Mouse (Mus musculus) liver, embryonic 16.5 days (tissue): ENCODE data around the gene Ufd1. TPM values are rescaled to one million over a fixed set of nuclear protein-coding genes. Genes with fewer than 3 reads are reported as not detected.

ENCODE experiments used
- ATAC-seq: fragments of 200-750 bp; cut with Nextera tagmentation; 2 replicates; pipeline ENCODE4 v1.8.0; 2017; ENCODE audit warnings: low read depth, mild to moderate bottlenecking, moderate number of reproducible peaks, moderate library complexity
- H3K27ac ChIP-seq: fragments of 300-500 bp; sonication (generic); 2 replicates; pipeline ENCODE4 v1.5.1; 2014; ENCODE audit warnings: mild to moderate bottlenecking, low read length
- H3K27me3 ChIP-seq: fragments of 300-500 bp; sonication (generic); 2 replicates; pipeline ENCODE4 v1.6.1; 2014; ENCODE audit warnings: low read depth, low read length, mixed read lengths; ENCODE audit not compliant: control insufficient read depth, insufficient read depth
- H3K36me3 ChIP-seq: fragments of 300-500 bp; sonication (generic); 2 replicates; pipeline ENCODE4 v1.6.1; 2014; ENCODE audit warnings: mild to moderate bottlenecking; ENCODE audit not compliant: control insufficient read depth, insufficient read depth
- H3K4me1 ChIP-seq: fragments of 300-500 bp; sonication (generic); 2 replicates; pipeline ENCODE4 v1.6.1; 2014; ENCODE audit warnings: low read depth, low read length, mixed read lengths; ENCODE audit not compliant: control insufficient read depth
- H3K4me2 ChIP-seq: fragments of 300-500 bp; sonication (generic); 2 replicates; pipeline ENCODE4 v1.6.1; 2014; ENCODE audit warnings: low read depth, low read length, mixed read lengths
- H3K4me3 ChIP-seq: fragments of 300-500 bp; sonication (generic); 2 replicates; pipeline ENCODE4 v1.5.1; 2014; ENCODE audit warnings: low read depth, mild to moderate bottlenecking, low read length
- H3K9ac ChIP-seq: fragments of 300-500 bp; sonication (generic); 2 replicates; pipeline ENCODE4 v1.6.1; 2014; ENCODE audit warnings: low read depth, low read length
- H3K9me3 ChIP-seq: fragments of 300-500 bp; sonication (generic); replicated peaks from 2 replicates; pipeline ENCODE4 v1.6.1; 2016; ENCODE audit warnings: low read length; ENCODE audit not compliant: control insufficient read depth
- WGBS: fragments of 180-500 bp; shearing (Covaris S2); extraction: QIAGEN DNeasy Blood & Tissue Kit; methylation state at CpG from one replicate; pipeline ENCODE4 v1.1.7; 2014; ENCODE audit not compliant: insufficient replicate concordance; 5-methylcytosine and 5-hydroxymethylcytosine counted together
- polyA plus RNA-seq: library from polyadenylated mRNA; unstranded; fragments of >200 nt; fragmentation: Nextera tagmentation; extraction: Ambion mirVana; gene quantifications from 2 replicates; pipeline ENCODE4 v1.2.1, GENCODE M21; 2015

The Ufd1 gene
- polyA plus RNA-seq, 1 experiment from 2014 or later = 37.0 TPM

GRCm38 (mm10) chr16:18777101-18778080, 34.2 kb upstream of the Ufd1 start:
- ATAC-seq = no peak
- Histone ChIP-seq H3K4me2 (peak overlapping the region; percentile 39), H3K4me3 (peak overlapping the region; percentile 40), H3K9ac (peak overlapping the region; percentile 16), H3K36me3 (peaks cover 7% of the 10 kb centered on the region; the same call in 1 of the 2 replicates), H3K27me3 (peaks cover 48% of the 10 kb centered on the region), H3K4me1 (no peaks in the 10 kb centered on the region; the same call in 1 of the 2 replicates), H3K27ac (no peak overlapping the region), H3K9me3 (no peaks in the 10 kb centered on the region)
- WGBS = 3% methylated on average over 80 of the region's 80 CpGs

- Histone ChIP-seq H3K27me3 (peaks cover 48% of the 10 kb centered on the region), H3K4me2 (no peak overlapping the region), H3K9me3 (no peaks in the 10 kb centered on the region), H3K9ac (no peak overlapping the region; the same call in 1 of the 2 replicates), H3K4me3 (no peak overlapping the region), H3K36me3 (peaks cover 11% of the 10 kb centered on the region; the same call in 1 of the 2 replicates), H3K4me1 (no peaks in the 10 kb centered on the region; the same call in 1 of the 2 replicates), H3K27ac (no peak overlapping the region)
- WGBS = 42% methylated on average over 2 of the region's 2 CpGs
- no peak for ATAC-seq
Measured at GRCm38 (mm10) chr16:18778461-18778860, 33.1 kb upstream of the Ufd1 start.

GRCm38 (mm10) chr16:18781810-18782209, 29.8 kb upstream of the Ufd1 start:
- Histone ChIP-seq H3K36me3 (peaks cover 23% of the 10 kb centered on the region), H3K9me3 (no peaks in the 10 kb centered on the region), H3K4me3 (no peak overlapping the region), H3K27ac (no peak overlapping the region), H3K4me1 (peaks cover 13% of the 10 kb centered on the region), H3K27me3 (peaks cover 23% of the 10 kb centered on the region), H3K4me2 (no peak overlapping the region), H3K9ac (no peak overlapping the region)
- no peak for ATAC-seq
- WGBS = 85% methylated on average over 10 of the region's 10 CpGs

- no peak overlapping the region for H3K27ac ChIP-seq
- no peak overlapping the region for H3K9ac ChIP-seq
- no peaks in the 10 kb centered on the region for H3K27me3 ChIP-seq
- peaks cover 13% of the 10 kb centered on the region for H3K4me1 ChIP-seq
- no peak overlapping the region for H3K4me3 ChIP-seq
- H3K36me3 ChIP-seq = peaks cover 42% of the 10 kb centered on the region
- WGBS = 69% methylated on average over 7 of the region's 7 CpGs
- no peaks in the 10 kb centered on the region for H3K9me3 ChIP-seq
- ATAC-seq = peak; percentile 78
- H3K4me2 ChIP-seq = 0 out of 2 replicates have a peak overlapping the region, but pooled peaks have one; percentile 12
Measured at GRCm38 (mm10) chr16:18785025-18785424, 26.6 kb upstream of the Ufd1 start.

- 35% methylated on average over 1 of the region's 1 CpGs for WGBS
- H3K36me3 ChIP-seq = peaks cover 46% of the 10 kb centered on the region
- peak; percentile 91 for ATAC-seq
- no peaks in the 10 kb centered on the region for H3K9me3 ChIP-seq
- H3K9ac ChIP-seq = no peak overlapping the region
- no peaks in the 10 kb centered on the region for H3K27me3 ChIP-seq
- peaks cover 13% of the 10 kb centered on the region for H3K4me1 ChIP-seq
- H3K27ac ChIP-seq = no peak overlapping the region
- no peak overlapping the region for H3K4me3 ChIP-seq
- 0 out of 2 replicates have a peak overlapping the region, but pooled peaks have one; percentile 12 for H3K4me2 ChIP-seq
Measured at GRCm38 (mm10) chr16:18785485-18785884, 26.1 kb upstream of the Ufd1 start.

GRCm38 (mm10) chr16:18786652-18787051, 24.9 kb upstream of the Ufd1 start:
- H3K36me3 ChIP-seq = peaks cover 56% of the 10 kb centered on the region
- H3K27ac ChIP-seq = no peak overlapping the region
- no peak overlapping the region for H3K9ac ChIP-seq
- 89% methylated on average over 10 of the region's 10 CpGs for WGBS
- no peaks in the 10 kb centered on the region for H3K9me3 ChIP-seq
- H3K4me1 ChIP-seq = peaks cover 13% of the 10 kb centered on the region
- ATAC-seq = no peak
- H3K4me2 ChIP-seq = no peak overlapping the region
- no peak overlapping the region for H3K4me3 ChIP-seq
- H3K27me3 ChIP-seq = no peaks in the 10 kb centered on the region

- ATAC-seq = no peak
- WGBS = 52% methylated on average over 10 of the region's 10 CpGs
- Histone ChIP-seq H3K4me1 (peaks cover 13% of the 10 kb centered on the region), H3K9me3 (no peaks in the 10 kb centered on the region), H3K27ac (no peak overlapping the region), H3K36me3 (peaks cover 56% of the 10 kb centered on the region), H3K4me2 (no peak overlapping the region), H3K9ac (no peak overlapping the region), H3K4me3 (no peak overlapping the region), H3K27me3 (no peaks in the 10 kb centered on the region)
Measured at GRCm38 (mm10) chr16:18788627-18789406, 22.8 kb upstream of the Ufd1 start.

GRCm38 (mm10) chr16:18795223-18795899, 16.2 kb upstream of the Ufd1 start:
- H3K4me1 ChIP-seq = no peaks in the 10 kb centered on the region
- peaks cover 69% of the 10 kb centered on the region for H3K36me3 ChIP-seq
- no peak overlapping the region for H3K9ac ChIP-seq
- no peaks in the 10 kb centered on the region for H3K9me3 ChIP-seq
- H3K4me2 ChIP-seq = no peak overlapping the region
- 92% methylated on average over 11 of the region's 11 CpGs for WGBS
- no peak overlapping the region for H3K27ac ChIP-seq
- ATAC-seq = no peak
- no peak overlapping the region for H3K4me3 ChIP-seq
- no peaks in the 10 kb centered on the region for H3K27me3 ChIP-seq
